Mouse (Mus musculus) heart, embryonic 14.5 days (tissue): Measurements from ENCODE around the gene Arhgap4. TPM values are rescaled to one million over a fixed set of nuclear protein-coding genes. Genes with fewer than 3 reads are reported as not detected.

ENCODE experiments used
- ATAC-seq: fragments of 200-750 bp; cut with Nextera tagmentation; 2 replicates; pipeline ENCODE4 v1.8.0; 2017; ENCODE audit warnings: low read depth, moderate TSS enrichment; ENCODE audit not compliant: insufficient number of reproducible peaks, insufficient read depth, low FRiP score
- H3K27ac ChIP-seq, 2 experiments: fragments of 200-500 bp in 1 of 2; fragments of 300-500 bp in 1 of 2; sonication (generic) in 1 of 2; replicated peaks in 1 of 2; 2 replicates each; pipeline ENCODE4 v1.5.1; 2012 to 2014; ENCODE audit warnings: low read depth in 2 of 2, low read length in 2 of 2, control low read depth in 1 of 2, mild to moderate bottlenecking in 1 of 2, mixed read lengths in 1 of 2; ENCODE audit not compliant: control insufficient read depth in 1 of 2, insufficient read depth in 1 of 2
- H3K27me3 ChIP-seq: fragments of 300-500 bp; sonication (generic); 2 replicates; pipeline ENCODE4 v1.6.1; 2014; ENCODE audit warnings: mild to moderate bottlenecking, low read length, control low read depth; ENCODE audit not compliant: control insufficient read depth, insufficient read depth
- H3K36me3 ChIP-seq: fragments of 300-500 bp; sonication (generic); 2 replicates; pipeline ENCODE4 v1.6.1; 2014; ENCODE audit warnings: mild to moderate bottlenecking, control low read depth, low read length, mixed read lengths; ENCODE audit not compliant: control insufficient read depth, insufficient read depth
- H3K4me1 ChIP-seq, 2 experiments: fragments of 200-500 bp in 1 of 2; fragments of 300-500 bp in 1 of 2; sonication (generic) in 1 of 2; 2 replicates each; pipeline ENCODE4 v1.6.1; 2012 to 2014; ENCODE audit warnings: low read length in 2 of 2, control low read depth in 1 of 2, mixed read lengths in 1 of 2; ENCODE audit not compliant: control insufficient read depth in 2 of 2, insufficient read depth in 2 of 2
- H3K4me2 ChIP-seq: fragments of 300-500 bp; sonication (generic); 2 replicates; pipeline ENCODE4 v1.6.1; 2014; ENCODE audit warnings: mild to moderate bottlenecking, low read length
- H3K4me3 ChIP-seq, 2 experiments: fragments of 200-500 bp in 1 of 2; fragments of 300-500 bp in 1 of 2; sonication (generic) in 1 of 2; 2 replicates each; pipeline ENCODE4 v1.5.1; 2012 to 2014; ENCODE audit warnings: low read length in 2 of 2, mild to moderate bottlenecking in 2 of 2, control low read depth in 1 of 2, low read depth in 1 of 2, moderate library complexity in 1 of 2; ENCODE audit not compliant: control insufficient read depth in 1 of 2, insufficient read depth in 1 of 2
- H3K9ac ChIP-seq: fragments of 300-500 bp; sonication (generic); 2 replicates; pipeline ENCODE4 v1.6.1; 2014; ENCODE audit warnings: mild to moderate bottlenecking, low read length
- H3K9me3 ChIP-seq: fragments of 300-500 bp; sonication (generic); 2 replicates; pipeline ENCODE4 v1.6.1; 2016; ENCODE audit warnings: low read length, control low read depth; ENCODE audit not compliant: control insufficient read depth
- WGBS: fragments of 180-500 bp; shearing (Covaris S2); extraction: QIAGEN DNeasy Blood & Tissue Kit; methylation state at CpG from one replicate; pipeline ENCODE4 v1.1.7; 2014; 5-methylcytosine and 5-hydroxymethylcytosine counted together
- polyA plus RNA-seq: library from polyadenylated mRNA; unstranded; fragments of >200 nt; fragmentation: Nextera tagmentation; extraction: Ambion mirVana; gene quantifications from 2 replicates; pipeline ENCODE4 v1.2.1, GENCODE M21; 2014

Arhgap4 gene
- polyA plus RNA-seq, 1 experiment from 2014 or later = 1.1 TPM

DNA sequence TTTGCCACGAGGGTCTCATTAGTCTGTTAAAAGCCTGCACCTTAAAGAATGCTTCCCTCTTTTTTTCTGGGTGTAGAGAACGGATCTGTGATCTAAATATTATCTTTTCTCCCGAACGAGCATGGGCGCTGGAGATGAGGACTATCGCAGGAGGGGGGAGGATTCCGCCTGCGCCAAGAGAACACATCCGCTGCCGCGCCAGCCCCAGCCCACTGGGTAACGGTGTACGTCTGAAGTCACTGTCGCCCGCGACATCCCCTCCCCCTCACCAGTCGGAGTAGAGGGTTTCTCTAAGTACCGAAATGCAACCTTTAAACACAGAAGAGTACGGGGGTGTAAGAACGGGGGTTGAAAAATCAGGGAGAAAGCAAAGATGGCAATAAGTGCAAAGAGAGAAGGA lies 43.6 kb upstream of the Arhgap4 start:
- H3K4me2 ChIP-seq = peak overlapping the region; percentile 68
- H3K27me3 ChIP-seq = no peaks in the 10 kb centered on the region
- H3K27ac ChIP-seq = peak overlapping the region; percentile 97 to 100
- H3K36me3 ChIP-seq = peaks cover 25% of the 10 kb centered on the region
- ATAC-seq = no peak
- peak overlapping the region; percentile 82 for H3K9ac ChIP-seq
- H3K9me3 ChIP-seq = no peaks in the 10 kb centered on the region
- WGBS = 14% methylated on average over 20 of the region's 20 CpGs
- H3K4me1 ChIP-seq = peaks cover 7 to 15% of the 10 kb centered on the region in 2 experiments
- H3K4me3 ChIP-seq = peak overlapping the region; percentile 69 to 73

DNA sequence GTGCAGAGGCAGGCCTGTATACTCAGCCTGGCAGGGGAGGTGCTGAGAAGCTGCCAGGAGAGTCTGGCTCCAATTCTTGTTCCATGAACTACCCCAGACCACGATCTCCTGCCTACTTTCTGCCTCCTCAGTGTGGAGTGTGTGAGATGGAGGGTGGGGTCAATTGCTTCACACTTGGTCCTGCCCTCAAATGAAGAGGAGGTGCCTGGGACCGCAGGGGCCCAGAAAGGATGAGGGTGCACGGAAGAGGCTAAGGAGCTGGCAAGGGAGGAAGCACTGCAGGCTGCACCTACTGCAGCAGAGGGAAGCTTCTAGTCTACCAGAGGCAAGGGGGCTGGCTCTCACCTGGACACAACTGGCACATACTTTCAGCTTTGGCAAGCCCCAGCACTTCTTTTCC lies 42.7 kb upstream of the Arhgap4 start:
- peaks cover 7 to 15% of the 10 kb centered on the region in 2 experiments for H3K4me1 ChIP-seq
- peak overlapping the region in 1 of 2 experiments; percentile 24; a peak in 1 of 4 replicates for H3K27ac ChIP-seq
- H3K36me3 ChIP-seq = peaks cover 33% of the 10 kb centered on the region
- H3K9me3 ChIP-seq = no peaks in the 10 kb centered on the region
- 60% methylated on average over 3 of the region's 3 CpGs for WGBS
- H3K4me2 ChIP-seq = peak overlapping the region; percentile 68
- no peaks in the 10 kb centered on the region for H3K27me3 ChIP-seq
- peak overlapping the region; percentile 82 for H3K9ac ChIP-seq
- peak overlapping the region; percentile 69 to 73 for H3K4me3 ChIP-seq
- no peak for ATAC-seq

DNA sequence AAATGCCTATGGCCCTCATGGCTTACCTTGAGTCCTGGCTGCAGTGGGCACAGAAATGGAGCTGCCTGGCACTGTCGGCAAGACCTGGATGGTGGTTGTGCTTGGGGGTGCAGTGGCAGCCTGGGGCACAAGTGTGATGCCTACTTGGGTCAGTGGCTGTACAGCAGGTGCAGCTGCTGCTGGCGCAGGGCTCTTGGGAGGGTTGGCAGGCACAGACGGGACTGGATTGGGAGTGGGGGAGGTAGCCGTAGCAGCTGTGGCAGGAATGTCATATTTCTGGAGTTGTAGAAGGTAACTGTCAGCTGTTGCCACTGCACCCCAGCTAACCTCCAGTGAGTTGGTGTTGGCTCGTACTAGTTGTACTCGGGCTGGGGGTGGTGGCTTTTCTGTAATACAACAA lies 33.3 kb upstream of the Arhgap4 start:
- H3K27ac ChIP-seq = no peak overlapping the region
- no peaks in the 10 kb centered on the region for H3K4me1 ChIP-seq
- no peak overlapping the region for H3K4me3 ChIP-seq
- no peak for ATAC-seq
- no peak overlapping the region for H3K4me2 ChIP-seq
- no peaks in the 10 kb centered on the region for H3K9me3 ChIP-seq
- H3K9ac ChIP-seq = no peak overlapping the region
- peaks cover 96% of the 10 kb centered on the region for H3K36me3 ChIP-seq
- H3K27me3 ChIP-seq = no peaks in the 10 kb centered on the region
- WGBS = 87% methylated on average over 6 of the region's 6 CpGs

DNA sequence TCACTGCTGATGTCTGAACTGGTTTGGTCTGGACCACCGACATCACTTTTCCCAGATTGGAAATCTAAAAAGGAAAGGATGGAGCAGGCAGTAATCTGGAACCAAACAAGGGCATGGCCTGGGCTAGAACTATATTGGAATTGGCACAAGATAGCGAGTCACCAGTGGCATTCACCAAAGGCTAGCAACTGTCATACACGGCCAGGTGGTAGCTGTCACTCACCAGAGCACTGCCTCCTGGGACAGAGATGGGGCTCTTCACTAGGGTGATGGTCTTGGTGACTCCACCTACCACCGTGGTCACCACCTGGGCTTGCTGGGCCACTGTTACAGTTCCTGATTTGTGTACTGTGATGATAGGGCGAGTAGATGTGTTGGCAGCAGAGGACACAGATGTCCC lies 30.9 kb upstream of the Arhgap4 start:
- no peak overlapping the region for H3K27ac ChIP-seq
- no peak overlapping the region for H3K9ac ChIP-seq
- WGBS = 77% methylated on average over 5 of the region's 5 CpGs
- H3K9me3 ChIP-seq = no peaks in the 10 kb centered on the region
- no peak overlapping the region for H3K4me3 ChIP-seq
- ATAC-seq = no peak
- H3K36me3 ChIP-seq = peaks cover 96% of the 10 kb centered on the region
- no peaks in the 10 kb centered on the region for H3K4me1 ChIP-seq
- H3K4me2 ChIP-seq = no peak overlapping the region
- no peaks in the 10 kb centered on the region for H3K27me3 ChIP-seq

DNA sequence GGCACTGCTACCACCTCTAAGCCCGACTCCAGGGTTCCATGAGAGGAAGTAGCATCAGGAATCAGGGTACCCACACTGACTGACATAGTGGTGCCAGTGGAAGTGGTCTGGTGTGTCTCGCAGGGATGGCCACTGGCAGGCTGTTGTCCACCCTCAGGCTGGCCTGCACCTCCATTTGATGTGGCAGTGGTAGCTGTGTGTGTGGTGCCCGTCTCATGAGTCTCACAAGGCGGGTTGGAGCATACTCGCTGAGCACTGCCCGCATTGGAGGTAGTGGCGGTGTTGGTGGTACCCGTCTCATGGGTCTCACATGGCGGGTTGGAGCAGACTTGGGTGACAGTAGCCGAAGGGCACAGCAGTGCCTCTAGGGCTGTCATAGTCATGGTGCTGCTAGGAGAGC lies 27.7 kb upstream of the Arhgap4 start:
- Histone ChIP-seq H3K4me1 (no peaks in the 10 kb centered on the region), H3K27ac (no peak overlapping the region), H3K9me3 (no peaks in the 10 kb centered on the region), H3K4me2 (no peak overlapping the region), H3K4me3 (no peak overlapping the region), H3K27me3 (no peaks in the 10 kb centered on the region), H3K36me3 (peaks cover 99% of the 10 kb centered on the region), H3K9ac (no peak overlapping the region)
- WGBS = 87% methylated on average over 10 of the region's 10 CpGs
- ATAC-seq = no peak

DNA sequence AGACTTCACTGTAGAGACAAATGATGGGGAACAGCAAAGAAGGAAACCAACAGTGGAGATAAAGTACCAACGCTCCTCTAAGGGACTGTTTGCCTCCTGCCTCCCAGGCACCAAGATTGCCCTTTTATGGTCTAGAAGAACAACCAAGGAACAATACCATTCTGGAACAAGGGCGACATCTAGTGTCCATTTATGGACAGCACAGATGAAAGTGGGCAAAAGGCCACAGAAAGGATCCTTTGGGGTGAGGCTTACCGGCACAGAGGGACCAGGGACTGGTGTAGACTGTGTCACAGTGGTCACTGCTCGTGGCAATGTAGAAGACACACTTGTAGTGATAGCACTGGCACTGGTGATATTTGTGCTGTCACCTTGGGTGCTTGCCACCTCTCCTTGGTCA lies 27.0 kb upstream of the Arhgap4 start:
- H3K9me3 ChIP-seq = no peaks in the 10 kb centered on the region
- peaks cover 99% of the 10 kb centered on the region for H3K36me3 ChIP-seq
- 28% methylated on average over 4 of the region's 4 CpGs for WGBS
- no peak for ATAC-seq
- no peaks in the 10 kb centered on the region for H3K4me1 ChIP-seq
- no peaks in the 10 kb centered on the region for H3K27me3 ChIP-seq
- H3K4me2 ChIP-seq = no peak overlapping the region
- no peak overlapping the region for H3K4me3 ChIP-seq
- no peak overlapping the region for H3K27ac ChIP-seq
- H3K9ac ChIP-seq = no peak overlapping the region

DNA sequence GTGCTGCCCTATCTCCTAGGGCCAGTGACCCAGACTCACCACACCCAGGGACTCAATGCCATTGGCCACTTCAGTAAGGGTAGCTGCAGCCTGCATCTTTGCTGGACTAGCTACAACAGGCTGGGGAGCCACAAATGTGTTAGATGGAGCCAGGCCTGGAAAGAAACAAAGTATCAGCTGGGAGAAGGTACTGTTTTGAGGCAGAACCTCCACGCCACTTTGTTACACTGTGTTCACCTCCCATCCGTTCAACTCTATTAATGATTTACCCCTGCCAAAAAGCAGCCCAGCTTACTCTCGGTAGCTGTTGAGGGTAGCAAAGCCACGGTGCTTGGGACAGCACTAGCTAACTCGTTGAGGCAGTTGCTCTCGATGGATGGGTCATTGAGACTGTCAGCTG lies 25.2 kb upstream of the Arhgap4 start:
- 76% methylated on average over 6 of the region's 6 CpGs for WGBS
- ATAC-seq = no peak
- H3K36me3 ChIP-seq = peaks cover 99% of the 10 kb centered on the region
- no peaks in the 10 kb centered on the region for H3K9me3 ChIP-seq
- no peak overlapping the region for H3K27ac ChIP-seq
- H3K4me2 ChIP-seq = no peak overlapping the region
- H3K27me3 ChIP-seq = no peaks in the 10 kb centered on the region
- no peaks in the 10 kb centered on the region for H3K4me1 ChIP-seq
- H3K9ac ChIP-seq = no peak overlapping the region
- no peak overlapping the region for H3K4me3 ChIP-seq

DNA sequence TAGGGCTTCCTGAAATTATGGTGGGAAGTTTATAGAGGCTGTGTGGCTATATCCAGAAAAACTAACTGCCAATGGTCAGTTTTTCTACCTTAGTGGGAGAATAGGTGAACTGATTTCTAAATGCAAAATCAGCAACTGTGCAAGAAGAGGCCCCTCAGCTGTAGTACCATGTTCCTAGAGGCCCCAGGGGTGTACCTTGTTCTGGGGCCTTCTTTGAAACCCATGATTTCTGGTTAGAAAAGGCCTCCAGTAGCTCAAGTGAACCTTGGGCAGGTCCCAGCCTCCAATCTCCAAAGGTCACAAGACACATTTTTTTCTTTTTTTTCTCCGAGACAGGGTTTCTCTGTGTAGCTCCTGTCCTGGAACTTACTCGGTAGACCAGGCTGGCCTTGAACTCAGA lies 20.6 kb upstream of the Arhgap4 start:
- H3K27me3 ChIP-seq = no peaks in the 10 kb centered on the region
- peaks cover 57% of the 10 kb centered on the region for H3K36me3 ChIP-seq
- WGBS = 76% methylated on average over 2 of the region's 2 CpGs
- peaks cover 0 to 3% of the 10 kb centered on the region in 2 experiments; a peak in 1 of 4 replicates for H3K4me1 ChIP-seq
- H3K9ac ChIP-seq = no peak overlapping the region
- no peak for ATAC-seq
- no peak overlapping the region; a peak in 1 of 4 replicates for H3K27ac ChIP-seq
- H3K4me3 ChIP-seq = no peak overlapping the region
- no peak overlapping the region for H3K4me2 ChIP-seq
- H3K9me3 ChIP-seq = no peaks in the 10 kb centered on the region
